Mouse (Mus musculus): ENCODE data around the gene Ptpn11. TPM values are rescaled to one million over a fixed set of nuclear protein-coding genes. Genes with fewer than 3 reads are reported as not detected.
"Not testable (repeated sequence)": the region's sequence is repeated elsewhere in the genome, so short reads cannot be mapped to it uniquely, and the experiment has no call there.

Ptpn11 gene
- polyA plus RNA-seq, 1 experiment from 2014 or later = 21.1 TPM

DNA sequence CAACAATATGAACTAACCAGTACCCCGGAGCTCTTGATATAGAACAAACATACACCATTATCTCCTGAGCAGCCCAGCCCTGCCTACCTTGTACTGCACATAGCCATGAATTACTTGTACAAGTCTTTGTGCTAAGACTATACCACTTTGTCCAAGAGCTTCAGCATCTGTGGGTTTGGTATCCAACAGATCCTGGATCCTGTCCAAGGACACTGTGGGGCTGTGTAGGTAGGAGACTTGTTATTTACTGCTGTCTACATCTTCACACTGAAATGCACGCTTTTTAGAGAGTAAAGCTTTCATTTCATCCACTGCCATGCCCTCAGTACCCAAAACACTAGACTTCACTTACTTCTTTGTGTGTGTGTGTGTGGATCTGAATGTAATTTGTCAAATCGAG is 33.7 kb upstream of the Ptpn11 start:
- no peaks in the 10 kb centered on the region for H3K27me3 ChIP-seq
- no peak overlapping the region for H3K27ac ChIP-seq (replicated peaks)
- H3K4me1 ChIP-seq = peaks cover 9% of the 10 kb centered on the region
- no peak overlapping the region for H3K9ac ChIP-seq
- no peaks in the 10 kb centered on the region for H3K9me3 ChIP-seq (replicated peaks)
- H3K4me3 ChIP-seq (replicated peaks) = no peak overlapping the region
- ATAC-seq (ENCODE audit: insufficient number of reproducible peaks, low FRiP score, low TSS enrichment, low read depth) = no peak
- H3K36me3 ChIP-seq = no peaks in the 10 kb centered on the region
- no peak overlapping the region for H3K4me2 ChIP-seq (replicated peaks)
- 82% methylated on average over 3 of the region's 3 CpGs for WGBS

DNA sequence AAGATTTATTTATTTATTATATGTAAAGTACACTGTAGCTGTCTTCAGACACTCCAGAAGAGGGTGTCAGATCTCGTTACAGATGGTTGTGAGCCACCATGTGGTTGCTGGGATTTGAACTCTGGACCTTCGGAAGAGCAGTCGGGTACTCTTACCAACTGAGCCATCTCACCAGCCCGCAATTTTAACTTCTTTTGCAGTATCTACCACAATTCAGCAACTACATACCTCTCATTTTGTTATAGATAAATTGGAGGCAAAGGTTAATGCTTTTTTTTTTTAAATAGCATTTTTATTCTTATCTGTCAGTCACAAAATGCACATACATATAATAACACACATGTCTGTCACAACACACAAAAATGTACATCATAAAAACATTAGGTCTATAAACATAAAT is 32.8 kb upstream of the Ptpn11 start:
- not testable (repeated sequence) for ATAC-seq (ENCODE audit: insufficient number of reproducible peaks, low FRiP score, low TSS enrichment, low read depth); H3K9me3 ChIP-seq (replicated peaks); H3K4me3 ChIP-seq (replicated peaks); H3K9ac ChIP-seq; H3K4me1 ChIP-seq; H3K27ac ChIP-seq (replicated peaks); H3K36me3 ChIP-seq; H3K4me2 ChIP-seq (replicated peaks); H3K27me3 ChIP-seq
- WGBS = 91% methylated on average over 4 of the region's 4 CpGs

DNA sequence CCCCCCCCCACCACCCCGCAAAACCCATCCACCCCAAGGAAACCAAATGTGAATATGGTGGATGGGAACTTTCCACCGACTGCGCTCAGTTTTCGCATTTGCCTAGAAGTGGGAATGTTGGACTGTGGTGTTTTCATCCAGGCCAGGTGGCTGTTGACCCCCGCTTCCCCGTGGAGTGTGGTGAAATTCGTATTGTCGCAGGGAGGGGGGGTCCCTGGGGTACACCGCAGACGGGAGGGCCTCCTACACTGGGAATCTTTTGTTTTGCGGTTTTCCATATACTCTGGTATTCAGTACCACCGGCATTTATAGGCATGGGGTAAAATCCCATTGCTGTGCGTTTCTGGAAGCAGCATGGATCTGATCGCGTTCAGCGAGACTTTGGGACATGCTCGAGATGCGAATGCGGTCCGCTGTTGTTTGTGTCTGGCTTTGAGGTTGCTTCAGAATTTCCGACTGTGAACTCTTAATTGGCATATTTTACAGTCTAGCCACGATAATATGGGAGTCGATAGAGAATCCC is 30.2 kb upstream of the Ptpn11 start:
- H3K27me3 ChIP-seq = no peaks in the 10 kb centered on the region
- H3K36me3 ChIP-seq = no peaks in the 10 kb centered on the region
- H3K9ac ChIP-seq = no peak overlapping the region
- 13% methylated on average over 23 of the region's 23 CpGs for WGBS
- H3K4me1 ChIP-seq = peaks cover 9% of the 10 kb centered on the region
- H3K4me3 ChIP-seq (replicated peaks) = peak overlapping the region; percentile 98
- no peaks in the 10 kb centered on the region for H3K9me3 ChIP-seq (replicated peaks)
- H3K4me2 ChIP-seq (replicated peaks) = peak overlapping the region; percentile 74
- no peak overlapping the region for H3K27ac ChIP-seq (replicated peaks)
- no peak for ATAC-seq (ENCODE audit: insufficient number of reproducible peaks, low FRiP score, low TSS enrichment, low read depth)

DNA sequence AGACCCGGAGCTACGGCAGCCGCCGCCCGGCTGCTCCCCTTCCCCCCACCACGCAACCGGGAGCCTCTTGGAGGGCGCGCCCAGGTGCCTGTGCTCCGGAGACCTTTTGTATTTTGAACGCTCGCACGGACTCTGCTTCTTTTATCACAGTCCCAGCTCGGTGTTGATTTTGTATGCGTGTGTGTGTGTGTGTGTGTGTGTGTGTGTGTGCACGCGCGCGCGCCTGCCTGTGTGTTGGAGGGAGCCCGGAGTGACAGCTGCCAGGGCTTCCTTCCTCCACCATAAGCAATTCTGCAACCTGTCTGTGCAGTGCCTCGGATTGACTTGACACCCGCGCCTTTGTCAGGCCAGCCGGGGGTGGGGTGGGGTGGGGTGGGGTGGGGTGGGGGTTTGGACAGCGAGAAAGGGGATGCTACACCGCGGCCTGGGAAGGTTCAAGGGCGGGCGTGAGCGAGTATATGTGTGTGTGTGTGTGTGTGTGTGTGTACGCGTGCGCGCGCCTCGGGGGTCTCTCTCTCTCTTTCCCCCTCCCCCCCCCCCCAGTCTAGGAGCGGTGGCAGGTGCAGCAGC is 29.6 kb upstream of the Ptpn11 start:
- peaks cover 9% of the 10 kb centered on the region for H3K4me1 ChIP-seq
- ATAC-seq (ENCODE audit: insufficient number of reproducible peaks, low FRiP score, low TSS enrichment, low read depth) = peak; percentile 5; the same call in 1 of the 2 replicates
- no peaks in the 10 kb centered on the region for H3K36me3 ChIP-seq
- peak overlapping the region; percentile 98 for H3K4me3 ChIP-seq (replicated peaks)
- H3K27ac ChIP-seq (replicated peaks) = peak overlapping the region; percentile 83
- peak overlapping the region; percentile 74 for H3K4me2 ChIP-seq (replicated peaks)
- peak overlapping the region; percentile 88 for H3K9ac ChIP-seq
- no peaks in the 10 kb centered on the region for H3K27me3 ChIP-seq
- WGBS = 2% methylated on average over 37 of the region's 38 CpGs
- H3K9me3 ChIP-seq (replicated peaks) = no peaks in the 10 kb centered on the region

DNA sequence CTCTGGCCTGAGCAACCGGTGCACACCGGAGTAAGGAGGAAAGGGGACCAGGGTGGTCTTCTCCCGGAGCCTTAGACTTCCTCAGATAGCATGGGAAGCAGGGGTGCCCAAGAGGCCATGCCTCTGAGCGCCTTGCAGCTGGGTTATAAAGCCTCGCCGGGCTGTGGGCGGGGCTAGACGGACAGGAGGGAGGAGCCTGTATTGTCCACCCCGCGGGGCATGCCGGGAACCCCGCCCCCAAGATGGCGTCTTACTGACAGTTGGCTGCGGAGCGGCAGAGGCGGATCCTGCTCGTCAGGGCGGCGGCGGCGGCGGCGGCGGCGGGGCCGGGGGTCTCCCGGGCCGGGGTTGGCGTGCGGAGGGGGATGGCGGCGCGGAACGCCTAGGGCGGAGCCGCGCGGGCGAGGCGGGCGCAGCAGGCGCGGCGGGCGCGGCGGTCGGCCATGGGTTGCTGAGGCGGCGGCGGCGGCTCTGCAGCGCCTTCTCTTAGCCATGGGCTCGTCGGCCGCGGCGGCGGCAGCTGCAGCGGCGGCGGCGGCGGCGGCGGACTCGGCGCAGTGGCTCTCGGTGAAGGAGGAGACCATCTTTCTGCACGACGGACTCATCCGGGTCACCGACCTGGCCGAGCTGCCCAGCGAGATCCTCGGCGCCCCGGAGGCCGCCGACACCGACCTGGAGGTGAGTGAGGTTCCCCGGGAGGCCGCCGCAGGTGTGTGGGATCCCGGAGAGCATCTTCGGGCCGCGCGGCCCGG is 29.0 kb upstream of the Ptpn11 start, which contains the start of gene Hectd4:
Hectd4 (plus strand) TSS at position 240 of the 752 bp plus-strand sequence.
- H3K4me3 ChIP-seq (replicated peaks) = peak within 1 kb of the TSS; percentile 98
- no peaks in the 10 kb centered on the region for H3K36me3 ChIP-seq
- peak; percentile 89 for ATAC-seq (ENCODE audit: insufficient number of reproducible peaks, low FRiP score, low TSS enrichment, low read depth)
- no peaks in the 10 kb centered on the region for H3K9me3 ChIP-seq (replicated peaks)
- H3K27me3 ChIP-seq = no peaks in the 10 kb centered on the region
- under 1% methylated on average over 75 of the region's 90 CpGs for WGBS
- H3K4me2 ChIP-seq (replicated peaks) = peak within 1 kb of the TSS; percentile 74
- H3K9ac ChIP-seq = peak within 1 kb of the TSS; percentile 88
- H3K27ac ChIP-seq (replicated peaks) = peak within 1 kb of the TSS; percentile 83
- peaks cover 9% of the 10 kb centered on the region for H3K4me1 ChIP-seq

DNA sequence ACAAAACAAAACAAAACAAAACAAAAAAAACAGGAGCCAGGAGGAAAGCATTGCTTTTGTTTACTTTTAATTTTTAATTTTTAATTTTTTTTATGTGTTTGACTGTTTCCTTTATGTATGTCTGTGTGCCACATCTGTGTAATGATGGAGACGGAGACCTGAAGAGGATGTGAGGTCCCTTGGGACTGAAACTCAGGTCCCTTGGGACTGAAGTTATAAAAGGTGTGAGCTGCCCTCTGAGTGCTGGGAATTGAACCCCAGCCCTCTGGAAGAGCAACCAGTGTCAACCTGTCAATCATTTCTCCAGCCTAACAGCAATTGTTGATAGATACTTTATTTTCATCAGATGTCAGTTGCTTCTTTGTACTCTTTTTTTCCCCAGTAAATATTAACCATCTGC is 28.0 kb upstream of the Ptpn11 start:
- H3K9me3 ChIP-seq (replicated peaks) = no peaks in the 10 kb centered on the region
- no peak overlapping the region for H3K4me3 ChIP-seq (replicated peaks)
- H3K36me3 ChIP-seq = no peaks in the 10 kb centered on the region
- ATAC-seq (ENCODE audit: insufficient number of reproducible peaks, low FRiP score, low TSS enrichment, low read depth) = no peak
- no peak overlapping the region for H3K27ac ChIP-seq (replicated peaks)
- 73% methylated on average over 1 of the region's 1 CpGs for WGBS
- H3K27me3 ChIP-seq = no peaks in the 10 kb centered on the region
- no peak overlapping the region for H3K9ac ChIP-seq
- H3K4me2 ChIP-seq (replicated peaks) = no peak overlapping the region
- H3K4me1 ChIP-seq = peaks cover 9% of the 10 kb centered on the region

DNA sequence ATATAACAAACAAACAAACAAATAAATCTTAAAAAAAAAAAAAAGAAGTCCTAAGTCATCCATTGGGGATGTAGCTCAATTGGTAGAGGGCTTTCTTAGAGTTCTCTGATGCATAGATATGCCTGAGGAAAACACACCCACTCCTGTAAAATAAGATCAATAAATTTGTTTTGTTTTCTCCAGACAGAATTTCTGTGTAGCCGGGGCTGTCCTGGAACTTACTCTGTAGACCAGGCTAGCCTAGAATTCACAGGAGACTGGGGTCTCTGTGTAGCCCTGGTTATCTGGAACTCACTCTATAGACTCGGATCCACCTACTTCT is 26.1 kb upstream of the Ptpn11 start:
- no peaks in the 10 kb centered on the region for H3K27me3 ChIP-seq
- H3K4me2 ChIP-seq (replicated peaks) = no peak overlapping the region
- H3K4me3 ChIP-seq (replicated peaks) = no peak overlapping the region
- no peak overlapping the region for H3K27ac ChIP-seq (replicated peaks)
- 88% methylated on average over 2 of the region's 2 CpGs for WGBS
- peaks cover 10% of the 10 kb centered on the region for H3K36me3 ChIP-seq
- no peak for ATAC-seq (ENCODE audit: insufficient number of reproducible peaks, low FRiP score, low TSS enrichment, low read depth)
- H3K9ac ChIP-seq = no peak overlapping the region
- peaks cover 9% of the 10 kb centered on the region for H3K4me1 ChIP-seq
- H3K9me3 ChIP-seq (replicated peaks) = no peaks in the 10 kb centered on the region

DNA sequence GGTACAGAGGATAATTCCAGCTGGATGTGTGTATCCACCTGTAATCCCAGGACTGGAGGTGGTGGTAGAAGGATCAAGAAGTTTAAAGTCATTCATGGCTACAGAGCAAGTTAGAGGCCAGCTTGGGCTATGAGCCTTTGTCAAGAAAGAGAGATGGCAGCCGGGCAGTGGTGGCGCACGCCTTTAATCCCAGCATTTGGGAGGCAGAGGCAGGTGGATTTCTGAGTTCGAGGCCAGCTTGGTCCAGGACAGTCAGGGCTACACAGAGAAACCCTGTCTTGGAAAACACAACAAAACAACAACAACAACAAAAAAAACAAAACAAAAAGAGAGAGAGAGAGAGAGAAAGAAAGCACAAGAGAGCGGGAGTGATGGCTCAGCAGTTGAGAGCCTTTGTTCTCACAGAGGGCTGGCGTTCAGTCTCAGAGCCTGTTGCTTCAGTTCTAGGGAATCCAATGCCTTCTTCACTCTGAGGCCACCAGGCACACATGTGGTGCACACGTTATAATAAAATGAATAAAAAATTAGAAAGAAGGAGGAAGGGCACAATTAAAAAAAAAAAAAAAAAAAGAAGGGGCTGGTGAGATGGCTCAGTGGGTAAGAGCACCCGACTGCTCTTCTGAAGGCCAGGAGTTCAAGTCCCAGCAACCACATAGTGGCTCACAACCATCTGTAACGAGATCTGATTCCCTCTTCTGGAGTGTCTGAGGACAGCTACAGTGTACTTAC is 25.6 kb upstream of the Ptpn11 start:
- 80% methylated on average over 9 of the region's 9 CpGs for WGBS
- not testable (repeated sequence) for H3K9ac ChIP-seq; H3K4me2 ChIP-seq (replicated peaks); ATAC-seq (ENCODE audit: insufficient number of reproducible peaks, low FRiP score, low TSS enrichment, low read depth); H3K9me3 ChIP-seq (replicated peaks); H3K27ac ChIP-seq (replicated peaks); H3K4me3 ChIP-seq (replicated peaks); H3K4me1 ChIP-seq; H3K27me3 ChIP-seq
- H3K36me3 ChIP-seq = peaks cover 15% of the 10 kb centered on the region

DNA sequence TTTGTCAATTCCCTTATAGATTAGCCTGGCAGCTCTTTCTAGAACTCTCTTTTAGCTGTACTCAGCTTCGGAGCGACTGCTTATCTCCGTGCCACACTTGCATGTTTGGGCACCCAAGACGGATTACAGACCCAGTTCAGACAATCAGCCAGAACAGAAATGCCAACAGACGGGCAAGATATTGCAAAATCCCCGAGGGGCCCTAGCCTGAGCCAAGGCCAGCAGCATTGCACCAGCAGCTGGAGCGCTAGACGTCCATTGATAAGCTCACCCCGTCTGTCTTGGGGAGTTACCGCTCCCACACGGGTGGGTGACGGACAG is 24.9 kb upstream of the Ptpn11 start:
- ATAC-seq (ENCODE audit: insufficient number of reproducible peaks, low FRiP score, low TSS enrichment, low read depth) = no peak
- H3K4me3 ChIP-seq (replicated peaks) = no peak overlapping the region
- WGBS = 82% methylated on average over 12 of the region's 12 CpGs
- no peak overlapping the region for H3K9ac ChIP-seq
- no peaks in the 10 kb centered on the region for H3K9me3 ChIP-seq (replicated peaks)
- peaks cover 22% of the 10 kb centered on the region for H3K36me3 ChIP-seq
- peaks cover under 1% of the 10 kb centered on the region; the same call in 1 of the 2 replicates for H3K4me1 ChIP-seq
- H3K4me2 ChIP-seq (replicated peaks) = no peak overlapping the region
- H3K27me3 ChIP-seq = no peaks in the 10 kb centered on the region
- no peak overlapping the region for H3K27ac ChIP-seq (replicated peaks)

DNA sequence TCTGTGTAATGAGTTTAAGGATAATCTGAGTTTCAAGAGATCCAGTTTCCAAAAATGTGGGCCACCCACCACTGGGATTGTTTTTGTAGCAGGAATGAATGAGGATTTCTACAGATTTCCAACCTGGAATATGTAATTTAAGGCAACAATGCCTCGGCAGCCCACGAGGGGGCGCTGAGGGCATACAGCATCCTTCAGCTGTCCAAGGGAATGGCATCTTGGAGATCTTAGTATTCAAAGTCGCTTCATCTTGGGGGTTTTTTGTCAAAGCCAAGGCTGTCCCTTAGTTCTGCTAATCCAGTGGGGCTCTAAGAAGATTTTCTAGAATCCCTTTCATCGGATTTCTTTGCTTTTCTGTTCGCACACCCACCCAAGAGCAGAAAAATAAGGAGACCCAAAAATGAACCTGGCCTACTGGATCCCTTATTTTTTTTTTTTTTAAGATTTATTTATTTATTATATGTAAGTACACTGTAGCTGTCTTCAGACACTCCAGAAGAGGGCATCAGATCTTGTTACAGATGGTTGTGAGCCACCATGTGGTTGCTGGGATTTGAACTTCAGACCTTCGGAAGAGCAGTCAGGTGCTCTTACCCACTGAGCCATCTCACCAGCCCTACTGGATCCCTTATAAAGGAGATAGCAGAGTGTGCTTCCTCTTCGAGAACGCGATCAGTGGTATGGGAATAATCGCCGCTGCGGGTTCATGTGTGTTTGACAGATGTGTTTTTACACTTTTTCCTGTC is 24.4 kb upstream of the Ptpn11 start:
- Histone ChIP-seq H3K9ac (no peak overlapping the region), H3K4me2 (replicated peaks) (no peak overlapping the region), H3K4me1 (no peaks in the 10 kb centered on the region), H3K27ac (replicated peaks) (no peak overlapping the region), H3K4me3 (replicated peaks) (no peak overlapping the region), H3K9me3 (replicated peaks) (no peaks in the 10 kb centered on the region), H3K36me3 (peaks cover 27% of the 10 kb centered on the region), H3K27me3 (no peaks in the 10 kb centered on the region)
- WGBS = 51% methylated on average over 13 of the region's 13 CpGs
- ATAC-seq (ENCODE audit: insufficient number of reproducible peaks, low FRiP score, low TSS enrichment, low read depth) = no peak

DNA sequence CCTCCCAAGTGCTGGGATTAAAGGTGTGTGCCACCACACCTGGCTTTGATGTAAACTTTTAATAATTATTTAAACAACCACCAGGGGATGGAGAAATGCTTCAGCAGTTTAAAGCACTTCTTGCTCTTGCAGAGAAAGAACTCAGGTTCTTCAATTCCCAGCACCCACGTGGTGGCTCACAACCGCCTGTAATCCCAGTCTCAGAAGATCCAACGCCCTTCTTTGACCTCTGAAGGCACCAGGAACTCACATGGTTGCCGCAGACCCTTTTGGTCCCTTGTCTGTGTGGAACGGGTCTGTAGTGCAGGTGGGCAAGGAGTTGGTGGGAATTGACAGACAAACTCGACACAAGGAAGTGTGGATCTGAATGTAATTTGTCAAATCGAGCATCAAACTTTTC is 23.5 kb upstream of the Ptpn11 start:
- ATAC-seq (ENCODE audit: insufficient number of reproducible peaks, low FRiP score, low TSS enrichment, low read depth) = no peak
- H3K4me3 ChIP-seq (replicated peaks) = no peak overlapping the region
- 47% methylated on average over 7 of the region's 7 CpGs for WGBS
- H3K27ac ChIP-seq (replicated peaks) = no peak overlapping the region; the same call in 1 of the 2 replicates
- no peaks in the 10 kb centered on the region for H3K27me3 ChIP-seq
- no peaks in the 10 kb centered on the region for H3K4me1 ChIP-seq
- H3K9ac ChIP-seq = no peak overlapping the region
- H3K4me2 ChIP-seq (replicated peaks) = no peak overlapping the region
- peaks cover 34% of the 10 kb centered on the region for H3K36me3 ChIP-seq
- no peaks in the 10 kb centered on the region for H3K9me3 ChIP-seq (replicated peaks)

Data from embryonic facial prominence, embryonic 15.5 days (tissue).